Mouse (Mus musculus) layer of hippocampus, adult 8-10 months (tissue): ENCODE data around the gene Itga4. TPM values are rescaled to one million over a fixed set of nuclear protein-coding genes. Genes with fewer than 3 reads are reported as not detected.

Source experiments
- DNase-seq, 2 experiments: peaks; one replicate each; pipeline ENCODE4 v3.0.0; 2022; ENCODE audit warnings: low spot score in 2 of 2
- total RNA-seq, 4 experiments: library from RNA; stranded (reverse); gene quantifications; 2 replicates each; pipeline ENCODE4 v1.2.4; 2022

Itga4 gene
- total RNA-seq, 4 experiments from 2014 or later = 19.2 to 25.8 (median 23.6) TPM

DNA sequence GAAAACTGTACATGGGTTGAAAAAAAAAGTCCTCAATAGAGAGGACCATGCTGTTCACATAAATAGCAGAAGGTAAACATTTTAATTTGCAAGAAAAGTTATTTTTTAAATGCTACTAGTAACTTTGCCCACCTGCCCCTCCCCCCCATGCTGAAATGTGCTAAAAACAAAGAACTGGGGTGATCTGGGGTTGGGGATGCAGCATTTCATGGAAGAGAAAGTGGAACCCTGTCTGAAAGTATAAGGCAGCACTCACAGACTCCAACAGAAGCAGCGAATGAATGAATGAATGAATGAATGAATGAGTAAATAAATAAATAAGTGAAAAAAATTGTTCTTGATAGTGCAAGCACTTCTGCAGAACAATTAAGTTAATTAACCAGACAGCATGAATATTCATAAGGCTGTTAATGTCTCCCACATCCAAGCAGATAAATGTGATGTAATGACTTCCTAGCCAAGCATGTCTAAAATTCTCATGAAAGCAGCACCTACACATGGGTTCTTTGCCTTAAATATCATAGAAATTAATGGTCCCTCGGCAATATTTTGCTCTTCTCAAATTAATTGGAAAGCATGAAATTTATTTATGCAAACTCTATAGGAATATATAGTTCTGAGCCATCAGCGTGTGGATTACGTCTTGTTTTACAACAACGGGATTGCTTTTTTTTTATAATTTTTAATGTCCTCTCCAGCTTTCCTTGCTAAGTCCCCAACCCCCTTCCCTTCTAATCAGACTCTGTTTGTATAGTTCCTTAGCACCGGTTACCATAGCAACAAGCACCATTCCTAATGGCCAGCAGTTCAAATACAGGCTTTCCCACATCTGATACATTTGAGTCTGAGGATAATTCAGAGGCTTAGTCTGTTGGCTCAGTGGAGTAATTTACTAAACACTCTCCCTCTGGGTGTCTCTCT, 96.2 kb downstream of the Itga4 start:
- no peak for DNase-seq

GRCm38 (mm10) chr2:79352100-79352802, 97.0 kb downstream of the Itga4 start:
- no peak for DNase-seq

- DNase-seq = no peak
Observed at GRCm38 (mm10) chr2:79354773-79355172, 99.5 kb downstream of the Itga4 start.

DNA sequence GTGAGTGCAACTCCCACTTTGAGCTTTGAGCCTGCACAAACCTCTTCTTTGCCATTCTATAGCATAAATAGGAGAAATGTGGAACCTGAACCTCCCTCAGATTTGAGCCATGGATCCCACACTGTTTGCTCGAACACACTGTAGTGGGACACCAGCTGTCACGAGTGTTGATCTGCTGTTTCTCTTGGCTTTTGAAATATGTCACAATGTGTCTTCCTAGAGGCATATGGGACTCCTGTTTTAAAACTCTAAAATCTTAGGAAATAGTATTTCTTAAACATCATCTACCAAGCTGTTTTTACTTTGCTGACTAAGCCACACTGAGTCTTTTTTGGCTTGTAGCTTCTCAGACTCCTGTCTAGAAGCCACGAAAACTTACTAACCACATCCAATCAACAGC, 102.6 kb downstream of the Itga4 start:
- peak; percentile 35 to 50 for DNase-seq

DNA sequence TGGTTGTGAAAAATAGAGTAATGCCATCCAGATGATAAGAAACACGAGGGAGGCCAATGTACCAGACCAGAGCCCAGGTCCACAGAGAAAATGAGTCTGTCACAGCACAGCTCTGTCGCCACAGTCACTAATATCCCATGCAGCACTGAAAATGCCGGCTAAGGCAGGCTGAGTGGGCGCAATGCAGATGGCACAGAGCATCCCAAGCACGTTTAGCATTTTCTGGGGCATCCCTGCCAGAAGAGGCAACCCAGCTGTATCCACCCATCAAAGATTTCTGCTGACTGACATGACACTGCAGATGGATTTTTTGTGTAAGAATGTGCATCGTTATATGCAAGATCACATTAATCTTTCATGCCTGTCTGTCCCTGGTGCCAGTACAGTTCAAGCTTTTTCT, 106.8 kb downstream of the Itga4 start:
- DNase-seq = peak; percentile 65 to 70

DNA sequence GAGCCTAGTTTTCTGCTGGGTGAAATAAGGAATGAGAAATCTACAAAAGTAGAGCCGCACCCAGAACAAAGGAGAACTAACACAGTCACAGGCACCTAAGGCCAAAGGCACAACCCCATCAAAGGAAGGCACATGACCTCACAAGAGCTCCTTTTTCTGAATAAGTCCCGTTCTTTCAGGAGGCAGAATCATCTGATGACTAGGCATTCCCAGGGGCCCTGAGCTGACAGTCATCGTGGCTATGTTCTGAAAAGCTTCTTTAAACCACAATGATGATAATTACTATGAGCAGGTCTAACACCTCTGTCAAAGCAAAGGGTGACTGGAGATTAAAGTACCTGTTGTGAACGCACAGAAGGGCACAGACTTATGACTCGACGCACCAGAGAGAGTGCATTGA, 108.7 kb downstream of the Itga4 start:
- no peak for DNase-seq

GRCm38 (mm10) chr2:79367451-79368450, 112.5 kb downstream of the Itga4 start:
- no peak for DNase-seq

DNA sequence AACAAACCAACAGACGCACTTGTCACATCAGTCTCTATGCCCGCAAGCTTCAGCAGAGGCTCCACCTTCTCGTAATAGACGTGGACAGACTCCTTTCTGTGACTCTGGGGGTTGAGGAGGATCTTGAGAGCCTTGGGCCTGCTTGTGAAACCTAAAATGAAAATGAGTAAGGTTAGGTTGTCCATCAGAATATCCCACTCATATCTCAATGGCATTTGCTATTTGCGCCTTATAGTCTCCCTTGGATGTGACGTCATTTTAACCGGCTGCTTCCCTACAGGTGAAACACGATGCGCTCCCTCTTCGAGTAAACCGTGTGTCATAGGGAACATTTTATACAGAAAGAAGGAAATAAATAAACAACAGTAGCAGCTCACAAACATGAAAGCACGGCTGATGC, 113.4 kb downstream of the Itga4 start:
- DNase-seq = no peak

- DNase-seq = no peak
Observed at GRCm38 (mm10) chr2:79369061-79369524, 113.9 kb downstream of the Itga4 start.

GRCm38 (mm10) chr2:79369905-79370304, 114.7 kb downstream of the Itga4 start:
- no peak for DNase-seq

GRCm38 (mm10) chr2:79370711-79371312, 115.6 kb downstream of the Itga4 start:
- DNase-seq = no peak

DNA sequence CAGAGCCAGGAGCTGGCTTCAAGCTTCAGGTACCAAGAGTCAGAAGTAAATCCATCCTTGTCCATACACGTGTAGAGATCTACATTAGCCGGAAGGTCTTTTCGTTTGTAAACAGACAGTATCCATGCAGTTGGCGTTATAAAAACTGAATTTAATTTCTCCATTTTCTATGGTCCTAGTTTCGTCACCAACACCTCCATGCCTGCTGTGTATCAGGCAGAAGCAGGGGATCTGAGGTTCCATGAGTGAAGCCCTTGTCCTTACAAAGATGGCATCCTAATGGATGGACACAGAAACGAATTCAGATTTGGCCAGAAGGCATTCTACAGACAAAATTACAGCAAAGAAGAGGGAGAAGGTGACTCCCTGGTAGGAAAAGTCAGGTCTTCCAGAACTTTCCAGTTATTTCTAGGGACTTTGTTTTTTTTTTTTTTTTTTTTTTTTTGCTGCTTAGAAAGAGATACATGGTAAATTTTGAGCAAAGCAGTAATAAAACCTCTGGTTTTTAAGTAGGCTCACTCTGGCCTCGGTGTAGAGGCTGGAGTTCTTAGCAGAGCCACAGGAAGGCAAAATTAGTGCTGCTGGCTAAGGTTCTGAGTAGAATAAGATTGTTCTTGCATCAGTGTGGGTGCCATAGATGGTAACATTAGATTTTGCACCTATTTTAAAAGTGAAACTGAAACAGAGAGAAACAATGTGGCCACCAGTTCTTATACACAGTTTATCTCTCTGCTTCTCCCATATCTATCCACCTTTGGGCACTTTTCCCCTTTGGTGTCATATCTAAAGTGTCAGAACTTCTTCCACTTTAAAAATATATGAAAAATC, 116.3 kb downstream of the Itga4 start:
- no peak for DNase-seq

GRCm38 (mm10) chr2:79372154-79372467, 116.9 kb downstream of the Itga4 start:
- no peak for DNase-seq

DNA sequence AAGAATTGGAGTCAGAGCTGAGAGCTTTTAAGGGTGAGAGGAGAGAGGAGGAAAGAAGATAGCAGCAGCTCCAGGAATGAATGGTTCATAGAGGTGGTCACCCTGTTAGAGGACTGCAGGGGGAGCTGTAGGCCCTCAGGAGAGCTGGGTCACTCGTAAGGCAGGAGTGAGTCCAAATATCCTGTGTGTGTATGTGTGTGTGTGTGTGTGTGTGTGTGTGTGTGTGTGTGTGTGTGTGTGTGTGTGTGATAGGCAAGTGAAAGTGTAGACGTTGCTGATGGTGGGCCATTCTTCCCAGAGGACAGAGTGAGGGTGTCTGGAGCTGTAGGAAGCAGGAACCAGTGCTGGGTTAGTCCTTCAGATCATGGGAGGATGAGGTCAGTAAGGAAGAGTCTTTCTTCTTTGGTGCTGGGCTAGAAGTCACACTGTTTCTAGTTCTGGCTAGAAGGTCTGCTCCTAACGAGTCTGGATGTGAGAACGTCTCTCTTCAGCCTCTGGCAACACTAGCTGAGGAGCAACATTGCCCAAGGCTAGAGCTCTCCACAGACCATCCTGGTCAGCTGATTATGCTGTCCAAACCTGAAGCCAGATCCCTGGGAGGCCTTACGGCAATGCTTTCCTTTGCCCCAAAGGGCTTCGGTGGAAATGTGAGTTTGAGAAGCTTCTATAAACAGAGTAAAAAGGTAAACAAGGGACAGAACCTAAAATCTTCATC, 117.4 kb downstream of the Itga4 start:
- no peak for DNase-seq

DNA sequence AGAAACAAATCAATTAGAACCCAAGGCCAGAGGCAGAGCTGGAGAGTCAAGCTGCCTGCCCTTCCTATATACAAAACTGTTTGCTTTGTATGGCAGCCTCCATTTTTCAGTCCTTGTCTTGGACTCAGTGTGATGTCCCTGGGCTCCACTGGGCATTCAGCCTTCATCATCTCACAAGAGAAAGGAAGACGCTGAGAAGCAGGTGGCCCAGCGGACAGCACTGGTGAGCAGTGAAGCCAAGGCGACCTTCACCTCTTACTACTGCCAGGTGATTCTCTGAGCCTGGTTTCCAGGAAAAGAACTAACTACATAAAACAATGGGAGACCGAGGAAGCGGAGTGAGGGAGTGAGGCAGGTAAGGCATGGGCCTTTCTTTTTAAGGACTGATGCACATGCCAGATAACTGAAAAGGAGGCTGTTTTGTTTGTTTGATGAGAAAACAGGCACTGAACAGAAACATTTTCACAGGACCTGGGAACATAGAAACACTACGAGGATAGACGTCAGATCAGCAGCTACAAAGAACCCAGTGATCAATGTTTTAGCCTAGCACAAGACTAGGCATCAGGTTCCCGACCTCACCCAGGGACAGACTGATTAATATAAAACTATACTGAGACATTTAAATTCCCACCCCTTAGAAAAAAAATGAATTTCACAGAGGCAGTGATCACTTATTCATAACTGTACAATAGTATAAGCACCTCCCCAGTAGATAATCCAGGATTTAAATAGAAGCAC, 123.3 kb downstream of the Itga4 start:
- DNase-seq = no peak

DNA sequence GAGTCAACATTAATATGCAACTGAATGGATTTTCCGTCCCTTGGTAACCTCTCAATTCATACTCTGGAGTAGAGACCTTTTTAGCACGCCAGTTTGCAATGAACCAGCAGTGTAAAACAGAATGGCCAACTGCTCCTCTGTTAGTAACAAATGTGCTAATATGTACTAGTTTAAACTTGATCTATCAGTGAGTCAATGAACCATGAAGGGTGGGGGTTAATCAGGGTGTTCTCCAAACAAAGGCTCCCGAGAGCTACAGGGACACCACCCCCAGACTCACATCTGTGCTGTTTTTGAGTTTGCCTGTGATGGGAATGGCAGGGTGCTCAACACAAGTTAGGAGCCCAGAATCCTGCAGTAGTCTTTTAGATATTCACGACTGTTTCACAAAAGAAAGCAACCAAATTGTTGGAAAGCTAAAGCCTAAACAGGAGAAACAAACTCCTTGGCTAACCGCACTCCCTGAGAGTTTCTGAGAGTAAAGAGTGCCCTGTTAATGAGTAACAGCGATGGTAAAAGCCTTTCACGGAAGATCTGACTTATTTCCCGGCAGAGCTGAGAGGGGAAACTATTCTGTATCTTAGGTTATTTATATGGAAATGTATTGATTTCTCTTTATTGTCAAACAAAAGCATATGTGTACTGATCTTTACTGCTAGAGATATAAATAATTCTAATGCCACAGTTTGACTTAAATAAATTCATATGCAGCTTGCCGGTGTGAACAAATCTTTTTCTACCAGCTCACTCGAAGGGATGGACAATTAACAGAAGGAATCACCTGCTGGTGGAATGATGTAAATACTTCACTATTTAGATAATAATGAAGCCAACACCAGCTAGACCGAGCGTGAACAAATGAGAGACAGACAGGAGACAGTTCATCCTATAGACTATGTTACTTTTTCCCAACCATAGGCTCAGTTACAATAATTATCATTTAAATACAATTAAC, 124.1 kb downstream of the Itga4 start:
- no peak for DNase-seq
